Mouse (Mus musculus) liver, embryonic 16.5 days (tissue): Measurements from ENCODE around the gene Adamts14. TPM values are rescaled to one million over a fixed set of nuclear protein-coding genes. Genes with fewer than 3 reads are reported as not detected.

Experiments used
- ATAC-seq: fragments of 200-750 bp; cut with Nextera tagmentation; 2 replicates; pipeline ENCODE4 v1.8.0; 2017; ENCODE audit warnings: low read depth, mild to moderate bottlenecking, moderate number of reproducible peaks, moderate library complexity
- H3K27ac ChIP-seq: fragments of 300-500 bp; sonication (generic); 2 replicates; pipeline ENCODE4 v1.5.1; 2014; ENCODE audit warnings: mild to moderate bottlenecking, low read length
- H3K27me3 ChIP-seq: fragments of 300-500 bp; sonication (generic); 2 replicates; pipeline ENCODE4 v1.6.1; 2014; ENCODE audit warnings: low read depth, low read length, mixed read lengths; ENCODE audit not compliant: control insufficient read depth, insufficient read depth
- H3K36me3 ChIP-seq: fragments of 300-500 bp; sonication (generic); 2 replicates; pipeline ENCODE4 v1.6.1; 2014; ENCODE audit warnings: mild to moderate bottlenecking; ENCODE audit not compliant: control insufficient read depth, insufficient read depth
- H3K4me1 ChIP-seq: fragments of 300-500 bp; sonication (generic); 2 replicates; pipeline ENCODE4 v1.6.1; 2014; ENCODE audit warnings: low read depth, low read length, mixed read lengths; ENCODE audit not compliant: control insufficient read depth
- H3K4me2 ChIP-seq: fragments of 300-500 bp; sonication (generic); 2 replicates; pipeline ENCODE4 v1.6.1; 2014; ENCODE audit warnings: low read depth, low read length, mixed read lengths
- H3K4me3 ChIP-seq: fragments of 300-500 bp; sonication (generic); 2 replicates; pipeline ENCODE4 v1.5.1; 2014; ENCODE audit warnings: low read depth, mild to moderate bottlenecking, low read length
- H3K9ac ChIP-seq: fragments of 300-500 bp; sonication (generic); 2 replicates; pipeline ENCODE4 v1.6.1; 2014; ENCODE audit warnings: low read depth, low read length
- H3K9me3 ChIP-seq: fragments of 300-500 bp; sonication (generic); replicated peaks from 2 replicates; pipeline ENCODE4 v1.6.1; 2016; ENCODE audit warnings: low read length; ENCODE audit not compliant: control insufficient read depth
- WGBS: fragments of 180-500 bp; shearing (Covaris S2); extraction: QIAGEN DNeasy Blood & Tissue Kit; methylation state at CpG from one replicate; pipeline ENCODE4 v1.1.7; 2014; ENCODE audit not compliant: insufficient replicate concordance; 5-methylcytosine and 5-hydroxymethylcytosine counted together
- polyA plus RNA-seq: library from polyadenylated mRNA; unstranded; fragments of >200 nt; fragmentation: Nextera tagmentation; extraction: Ambion mirVana; gene quantifications from 2 replicates; pipeline ENCODE4 v1.2.1, GENCODE M21; 2015

The Adamts14 gene
- polyA plus RNA-seq, 1 experiment from 2014 or later: 0.40 TPM

GRCm38 (mm10) chr10:61284309-61284708 is 11.1 kb upstream of the Adamts14 start:
- Histone ChIP-seq H3K27ac (no peak overlapping the region), H3K27me3 (no peaks in the 10 kb centered on the region), H3K4me1 (no peaks in the 10 kb centered on the region), H3K4me2 (no peak overlapping the region), H3K9ac (no peak overlapping the region), H3K36me3 (no peaks in the 10 kb centered on the region), H3K9me3 (no peaks in the 10 kb centered on the region), H3K4me3 (no peak overlapping the region)
- no peak for ATAC-seq
- 62% methylated on average over 4 of the region's 4 CpGs for WGBS

DNA sequence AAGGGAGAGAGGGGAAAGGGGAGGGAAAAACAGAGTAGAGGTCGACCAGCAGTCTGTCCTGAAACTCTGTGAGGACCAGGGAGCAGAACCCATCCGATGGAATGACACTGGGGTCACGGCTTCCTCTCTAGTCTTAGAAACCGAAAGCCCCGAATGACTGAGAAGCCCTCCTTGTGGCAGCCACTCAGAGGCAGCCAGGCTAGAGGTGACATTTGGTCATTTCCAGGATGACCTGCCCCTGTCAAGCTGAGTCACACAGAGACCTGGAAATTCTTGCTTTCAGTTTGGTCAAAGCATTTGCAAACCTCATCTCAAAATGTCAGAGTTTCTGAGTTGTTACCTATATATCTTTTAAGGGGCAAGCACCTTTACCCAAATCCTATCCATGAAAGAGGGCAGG is 7.9 kb upstream of the Adamts14 start:
- Histone ChIP-seq H3K36me3 (no peaks in the 10 kb centered on the region), H3K27me3 (no peaks in the 10 kb centered on the region), H3K27ac (no peak overlapping the region), H3K4me2 (no peak overlapping the region), H3K4me1 (no peaks in the 10 kb centered on the region; the same call in 1 of the 2 replicates), H3K9ac (no peak overlapping the region), H3K4me3 (no peak overlapping the region), H3K9me3 (no peaks in the 10 kb centered on the region)
- ATAC-seq: no peak
- 63% methylated on average over 5 of the region's 5 CpGs for WGBS

- no peak overlapping the region for H3K4me3 ChIP-seq
- peak; percentile 58 for ATAC-seq
- no peak overlapping the region for H3K9ac ChIP-seq
- H3K9me3 ChIP-seq: no peaks in the 10 kb centered on the region
- H3K27me3 ChIP-seq: peaks cover 15% of the 10 kb centered on the region
- 34% methylated on average over 14 of the region's 14 CpGs for WGBS
- no peak overlapping the region for H3K4me2 ChIP-seq
- H3K27ac ChIP-seq: no peak overlapping the region
- H3K4me1 ChIP-seq: no peaks in the 10 kb centered on the region; the same call in 1 of the 2 replicates
- H3K36me3 ChIP-seq: no peaks in the 10 kb centered on the region
Observed at GRCm38 (mm10) chr10:61277918-61278674, 4.9 kb upstream of the Adamts14 start.

DNA sequence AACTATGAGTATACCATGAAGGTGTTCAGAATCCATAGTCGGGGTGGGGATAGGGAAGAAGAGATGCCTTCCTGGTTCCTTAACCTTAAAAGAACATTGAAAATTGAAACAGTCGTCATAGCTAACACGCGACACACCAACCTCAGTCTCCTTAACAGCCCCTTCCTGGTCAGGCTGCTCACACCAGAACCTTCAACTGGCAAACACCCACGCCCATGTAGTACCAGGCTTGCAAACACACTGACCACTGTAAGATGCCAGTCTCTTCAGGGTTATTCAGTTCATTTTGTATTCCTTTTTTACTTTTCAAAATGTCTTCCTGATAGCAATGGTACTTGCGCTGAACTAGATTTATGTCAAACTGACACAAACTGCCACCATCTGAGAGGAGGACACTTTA is 3.8 kb upstream of the Adamts14 start:
- no peaks in the 10 kb centered on the region for H3K36me3 ChIP-seq
- no peaks in the 10 kb centered on the region for H3K9me3 ChIP-seq
- no peak overlapping the region for H3K4me2 ChIP-seq
- peaks cover 25% of the 10 kb centered on the region for H3K27me3 ChIP-seq
- no peak for ATAC-seq
- no peak overlapping the region for H3K9ac ChIP-seq
- 64% methylated on average over 6 of the region's 6 CpGs for WGBS
- no peak overlapping the region for H3K27ac ChIP-seq
- no peak overlapping the region for H3K4me3 ChIP-seq
- no peaks in the 10 kb centered on the region; the same call in 1 of the 2 replicates for H3K4me1 ChIP-seq

DNA sequence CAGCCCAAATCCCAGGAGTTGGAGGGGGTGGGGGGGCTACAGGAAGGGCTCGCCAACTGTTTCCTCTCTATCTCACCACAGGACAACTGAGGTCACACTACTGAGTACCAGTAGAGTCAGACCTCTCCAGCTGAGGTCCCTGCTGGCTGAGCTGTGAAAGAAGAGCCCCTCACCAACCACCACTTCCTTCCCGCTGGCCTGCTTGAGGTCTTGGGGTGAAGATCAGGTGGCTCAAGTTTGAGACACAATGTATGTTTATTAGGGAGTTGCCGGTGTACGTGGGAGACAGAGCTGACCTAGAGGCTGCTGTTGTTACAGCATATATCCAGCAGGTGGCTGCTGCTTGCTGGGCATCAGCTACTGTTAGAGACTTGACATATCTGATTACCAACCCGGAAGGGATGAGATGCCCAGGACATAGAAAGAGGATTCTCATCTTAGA is 2.5 kb upstream of the Adamts14 start:
- WGBS: 3% methylated on average over 5 of the region's 5 CpGs
- Histone ChIP-seq H3K9ac (no peak overlapping the region), H3K36me3 (no peaks in the 10 kb centered on the region), H3K9me3 (no peaks in the 10 kb centered on the region), H3K4me1 (no peaks in the 10 kb centered on the region; the same call in 1 of the 2 replicates), H3K27me3 (peaks cover 29% of the 10 kb centered on the region), H3K27ac (no peak overlapping the region), H3K4me3 (no peak overlapping the region), H3K4me2 (no peak overlapping the region)
- no peak for ATAC-seq

- Histone ChIP-seq H3K9me3 (no peaks in the 10 kb centered on the region), H3K36me3 (no peaks in the 10 kb centered on the region), H3K4me2 (no peak overlapping the region), H3K4me3 (no peak overlapping the region), H3K9ac (no peak overlapping the region), H3K27me3 (peaks cover 29% of the 10 kb centered on the region), H3K27ac (no peak overlapping the region), H3K4me1 (no peaks in the 10 kb centered on the region; the same call in 1 of the 2 replicates)
- 42% methylated on average over 2 of the region's 2 CpGs for WGBS
- no peak for ATAC-seq
Observed at GRCm38 (mm10) chr10:61274532-61274931, 1.3 kb upstream of the Adamts14 start.

DNA sequence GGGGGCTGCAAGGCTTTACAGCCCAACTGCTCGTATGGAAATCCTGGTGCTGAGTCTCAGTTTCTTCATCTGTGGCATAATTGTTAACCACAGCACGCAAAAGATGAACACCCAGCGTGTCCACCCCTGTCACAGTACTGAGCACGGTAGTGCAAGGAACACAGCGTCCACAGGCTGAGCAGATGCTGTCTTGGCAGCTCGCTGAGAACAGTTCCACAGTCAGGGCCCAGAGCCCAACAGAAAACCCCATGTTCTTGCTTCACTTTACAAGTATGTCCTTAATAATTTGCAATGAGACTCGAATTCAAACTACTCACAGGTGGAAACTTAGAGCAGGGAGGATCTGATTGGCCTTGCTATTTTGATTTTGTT is 592 bp upstream of the Adamts14 start:
- Histone ChIP-seq H3K4me3 (no peak overlapping the region), H3K4me1 (no peaks in the 10 kb centered on the region; the same call in 1 of the 2 replicates), H3K4me2 (0 out of 2 replicates have a peak overlapping the region, but pooled peaks have one; percentile 69), H3K27me3 (peaks cover 29% of the 10 kb centered on the region), H3K27ac (no peak overlapping the region), H3K9me3 (no peaks in the 10 kb centered on the region), H3K9ac (no peak overlapping the region), H3K36me3 (no peaks in the 10 kb centered on the region)
- WGBS: 37% methylated on average over 7 of the region's 7 CpGs
- ATAC-seq: no peak

- Histone ChIP-seq H3K9ac (peak overlapping the region; percentile 43; the same call in 1 of the 2 replicates), H3K27me3 (peaks cover 29% of the 10 kb centered on the region), H3K9me3 (no peaks in the 10 kb centered on the region), H3K4me3 (peak overlapping the region; percentile 50), H3K4me1 (no peaks in the 10 kb centered on the region), H3K4me2 (peak overlapping the region; percentile 69), H3K36me3 (no peaks in the 10 kb centered on the region), H3K27ac (no peak overlapping the region)
- 47% methylated on average over 5 of the region's 5 CpGs for WGBS
- ATAC-seq: no peak
Observed at GRCm38 (mm10) chr10:61272631-61273030, 607 bp downstream of the Adamts14 start.

GRCm38 (mm10) chr10:61272089-61272626 is 1.1 kb downstream of the Adamts14 start:
- Histone ChIP-seq H3K9me3 (no peaks in the 10 kb centered on the region), H3K27me3 (peaks cover 29% of the 10 kb centered on the region), H3K4me3 (no peak overlapping the region)

More at GRCm38 (mm10) chr10:61272089-61272626, 1.1 kb downstream of the Adamts14 start:
- no peak overlapping the region for H3K27ac ChIP-seq
- H3K36me3 ChIP-seq: no peaks in the 10 kb centered on the region
- ATAC-seq: no peak
- no peak overlapping the region for H3K9ac ChIP-seq
- WGBS: 42% methylated on average over 8 of the region's 8 CpGs
- H3K4me1 ChIP-seq: no peaks in the 10 kb centered on the region
- H3K4me2 ChIP-seq: no peak overlapping the region
